Mouse (Mus musculus) left cerebral cortex, adult 2 months (tissue): ENCODE data around the gene Gm11437. TPM values are rescaled to one million over a fixed set of nuclear protein-coding genes. Genes with fewer than 3 reads are reported as not detected.

Experiments
- DNase-seq, 2 experiments: peaks; one replicate each; pipeline ENCODE4 v3.0.0; 2021 to 2022; ENCODE audit warnings: low spot score in 2 of 2, mixed read lengths in 1 of 2; ENCODE audit errors: extremely low spot score in 1 of 2
- H3K27ac ChIP-seq: fragments of 200-600 bp; 2 replicates; pipeline ENCODE4 v1.8.1; 2022
- H3K4me3 ChIP-seq: fragments of 200-600 bp; 2 replicates; pipeline ENCODE4 v1.8.1; 2022
- CTCF ChIP-seq: fragments of 200-600 bp; IDR thresholded peaks from 2 replicates; pipeline ENCODE4 v1.8.1; 2022; ENCODE audit warnings: antibody characterized with exemption, mild to moderate bottlenecking, moderate library complexity
- intact Hi-C: fragments of 180-260 bp; cut with DNase I; formaldehyde crosslinking; loops from one replicate; pipeline ENCODE4 v1.15.1; 2025
- total RNA-seq, 2 experiments: library from RNA; stranded (reverse); gene quantifications; 2 replicates each; pipeline ENCODE4 v1.2.3; 2021

Gm11437 gene
- total RNA-seq, 2 experiments from 2014 or later, result not detected

GRCm38 (mm10) chr11:84134331-84134860 lies 32.9 kb downstream of the Gm11437 start:
- DNase-seq, result no peak
- no peak overlapping the region for H3K27ac ChIP-seq
- intact Hi-C loops, result loop anchor here (5.0 kb wide), 1 partner anchor 33 kb away; the partner anchor contains the start of gene Gm11437
- no peak overlapping the region for H3K4me3 ChIP-seq
- TF ChIP-seq CTCF, result peak; percentile 21

GRCm38 (mm10) chr11:84129799-84130185 lies 37.5 kb downstream of the Gm11437 start:
- TF ChIP-seq CTCF, result no peak
- DNase-seq, result no peak
- intact Hi-C loops, result loop anchor here (2.0 to 5.0 kb wide), 3 partner anchors 38 to 132 kb away; partner anchors contain the start of gene Gm11437
- Histone ChIP-seq H3K27ac (peak overlapping the region; percentile 70), H3K4me3 (peak overlapping the region; percentile 77)

- intact Hi-C loops, result loop anchor here (2.0 to 5.0 kb wide), 2 partner anchors 62 to 132 kb away; no protein-coding TSS in a partner anchor
- H3K4me3 ChIP-seq, result peak within 1 kb of the TSS; percentile 77
- H3K27ac ChIP-seq, result peak within 1 kb of the TSS; percentile 84
- no peak; the same call in 1 of the 2 replicates for TF ChIP-seq CTCF
- DNase-seq, result peak; percentile 80 to 82
Measured at GRCm38 (mm10) chr11:84128943-84129798, 38.1 kb downstream of the Gm11437 start, which contains the start of the genes Tada2a and Acaca. Gene Tada2a, minus strand, starts transcription at chr11:84129600. Gene Acaca, plus strand, starts transcription at chr11:84129672.

DNA sequence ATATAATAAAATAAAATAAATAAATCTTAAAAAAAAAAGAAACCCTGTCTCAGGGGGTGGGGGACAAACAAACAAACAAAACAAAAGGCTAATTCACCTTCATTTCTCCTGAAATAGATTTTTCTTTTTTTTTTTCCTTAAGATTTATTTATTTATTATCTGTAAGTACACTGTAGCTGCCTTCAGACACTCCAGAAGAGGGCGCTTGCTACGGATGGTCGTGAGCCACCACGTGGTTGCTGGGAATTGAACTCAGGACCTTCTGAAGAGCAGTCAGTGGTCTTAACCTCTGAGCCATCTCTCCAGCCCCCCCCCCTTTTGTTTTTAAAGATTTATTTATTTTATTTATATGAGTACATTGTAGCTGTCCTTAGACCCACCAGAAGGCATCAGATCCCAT lies 39.3 kb downstream of the Gm11437 start:
- DNase-seq, result no peak
- intact Hi-C loops, result loop anchor here (2.0 to 5.0 kb wide), 2 partner anchors 61 to 131 kb away; no protein-coding TSS in a partner anchor
- peak; percentile 14 for TF ChIP-seq CTCF
- Histone ChIP-seq H3K27ac (no peak overlapping the region), H3K4me3 (no peak overlapping the region)

- no peak for TF ChIP-seq CTCF
- no peak for DNase-seq
- H3K4me3 ChIP-seq, result no peak overlapping the region
- H3K27ac ChIP-seq, result no peak overlapping the region; the same call in 1 of the 2 replicates
- intact Hi-C loops, result no loop called here
Measured at GRCm38 (mm10) chr11:84121051-84121956, 46.0 kb downstream of the Gm11437 start.

GRCm38 (mm10) chr11:84117431-84117830 lies 49.8 kb downstream of the Gm11437 start:
- Histone ChIP-seq H3K4me3 (no peak overlapping the region), H3K27ac (no peak overlapping the region)
- TF ChIP-seq CTCF, result no peak
- no peak for DNase-seq
- intact Hi-C loops, result no loop called here

DNA sequence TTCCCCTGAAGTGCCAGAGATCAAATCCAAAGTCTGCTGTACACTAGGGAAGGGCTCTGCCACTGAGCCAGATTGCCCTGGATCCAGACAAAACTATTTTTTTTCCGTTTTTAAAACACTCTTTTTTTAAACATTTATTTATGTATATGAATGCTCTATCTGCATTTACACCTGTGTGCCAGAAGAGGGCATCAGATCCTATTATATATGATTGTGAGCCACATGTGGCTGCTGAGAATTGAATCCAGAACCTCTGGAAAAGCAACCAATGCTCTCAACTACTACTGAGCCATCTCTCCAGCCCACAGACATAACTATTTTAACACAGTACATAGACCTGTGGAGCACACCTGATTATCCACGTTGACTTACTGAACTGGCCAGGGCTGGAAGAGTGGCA lies 51.1 kb downstream of the Gm11437 start:
- no peak for DNase-seq
- intact Hi-C loops, result no loop called here
- Histone ChIP-seq H3K27ac (no peak overlapping the region), H3K4me3 (no peak overlapping the region)
- peak; percentile 58 for TF ChIP-seq CTCF

GRCm38 (mm10) chr11:84115646-84116045 lies 51.6 kb downstream of the Gm11437 start:
- Histone ChIP-seq H3K27ac (no peak overlapping the region), H3K4me3 (no peak overlapping the region)
- no peak for TF ChIP-seq CTCF
- intact Hi-C loops, result no loop called here
- DNase-seq, result no peak

- peak overlapping the region; percentile 45; the same call in 1 of the 2 replicates for H3K27ac ChIP-seq
- intact Hi-C loops, result no loop called here
- H3K4me3 ChIP-seq, result no peak overlapping the region
- TF ChIP-seq CTCF, result no peak
- DNase-seq, result no peak
Measured at GRCm38 (mm10) chr11:84113623-84114022, 53.7 kb downstream of the Gm11437 start.

DNA sequence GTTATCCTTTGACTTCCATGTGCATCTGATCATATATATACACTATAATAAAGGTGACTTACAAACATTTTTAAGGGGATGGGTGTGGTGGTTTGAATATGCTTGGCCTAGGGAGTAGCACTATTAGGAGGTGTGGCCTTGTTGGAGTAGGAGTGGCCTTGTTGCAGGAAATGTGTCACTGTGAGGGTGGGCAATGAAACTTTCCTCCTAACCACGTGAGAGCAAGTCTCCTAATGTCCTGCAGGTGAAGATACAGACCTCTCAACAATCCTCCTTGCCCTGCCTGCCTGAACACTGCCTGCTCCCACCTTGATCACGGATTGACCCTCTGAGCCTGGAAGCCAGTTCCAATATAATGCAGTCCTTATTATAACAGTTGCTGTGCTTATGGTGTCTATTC lies 60.1 kb downstream of the Gm11437 start:
- DNase-seq, result no peak
- Histone ChIP-seq H3K4me3 (no peak overlapping the region), H3K27ac (no peak overlapping the region)
- intact Hi-C loops, result no loop called here
- TF ChIP-seq CTCF, result no peak

DNA sequence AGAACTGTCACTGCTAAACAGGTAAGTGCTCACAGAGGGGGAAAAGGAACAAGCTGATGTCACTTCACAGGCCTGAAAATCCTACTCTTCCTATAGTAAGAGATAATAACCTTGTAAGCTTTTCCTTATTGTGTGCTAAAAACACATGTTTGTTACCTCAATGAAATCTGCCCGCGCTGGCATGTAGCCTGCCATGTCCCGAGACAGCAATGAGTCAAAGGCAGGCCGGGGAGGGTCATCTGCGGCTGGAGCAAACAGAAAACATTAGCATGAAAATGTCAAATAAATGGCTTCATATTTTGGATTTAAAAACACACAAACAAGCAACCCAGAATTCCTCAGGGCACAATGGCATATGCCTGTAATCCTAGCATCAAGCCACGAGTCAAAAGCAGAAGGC lies 63.2 kb downstream of the Gm11437 start:
- intact Hi-C loops, result no loop called here
- no peak for DNase-seq
- TF ChIP-seq CTCF, result no peak
- no peak overlapping the region for H3K27ac ChIP-seq
- no peak overlapping the region for H3K4me3 ChIP-seq

DNA sequence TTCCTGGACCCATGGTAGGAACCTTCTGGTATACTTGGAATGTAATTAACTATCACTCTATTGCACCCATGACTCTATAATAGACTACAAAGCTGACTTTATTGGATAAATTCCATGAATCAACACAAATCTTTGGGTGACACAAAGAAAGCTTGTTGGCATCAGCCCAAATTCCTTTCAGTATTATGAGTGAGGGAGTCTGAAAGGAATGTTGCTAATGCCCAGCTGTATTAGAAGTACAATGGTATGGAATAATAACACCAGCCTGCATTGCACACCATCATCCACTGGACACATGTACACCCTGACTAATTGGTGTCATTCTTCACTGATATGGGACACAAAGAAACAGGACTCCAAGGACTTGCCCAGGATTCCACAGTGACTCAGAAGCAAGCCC lies 66.1 kb downstream of the Gm11437 start:
- Histone ChIP-seq H3K27ac (no peak overlapping the region; the same call in 1 of the 2 replicates), H3K4me3 (no peak overlapping the region)
- no peak for DNase-seq
- TF ChIP-seq CTCF, result no peak
- intact Hi-C loops, result no loop called here

Other genes starting within 250 kb of the Gm11437 start
- 10 to 100 TPM; 13.3 to 15.2 TPM for gene Ddx52, start 225.4 kb downstream of the Gm11437 start, total RNA-seq
- 10 to 100 TPM; 61.2 to 61.3 TPM for gene Synrg, start 203.0 kb downstream of the Gm11437 start, total RNA-seq
- gene Dusp14, start 98.2 kb downstream of the Gm11437 start, total RNA-seq, result 10 to 100 TPM; 80.7 to 92.7 TPM
- gene Tada2a, start 37.9 kb downstream of the Gm11437 start, total RNA-seq, result 10 to 100 TPM; 34.0 to 35.5 TPM
- gene Acaca, start 37.8 kb downstream of the Gm11437 start, total RNA-seq, result 10 to 100 TPM; 80.8 to 81.2 TPM